Mouse (Mus musculus) left cerebral cortex, adult 11 months (tissue): Measurements from ENCODE around the gene Rbms1.

Source experiments
- DNase-seq: peaks from one replicate; pipeline ENCODE4 v3.0.0; 2022; ENCODE audit warnings: low spot score

Gene Rbms1

GRCm38 (mm10) chr2:60807341-60808195 lies 155.4 kb downstream of the Rbms1 start:
- no peak for DNase-seq

- DNase-seq = no peak
Observed at GRCm38 (mm10) chr2:60804763-60805162, 158.2 kb downstream of the Rbms1 start.

- no peak for DNase-seq
Observed at GRCm38 (mm10) chr2:60803377-60803776, 159.6 kb downstream of the Rbms1 start.

GRCm38 (mm10) chr2:60802828-60803227 lies 160.2 kb downstream of the Rbms1 start:
- no peak for DNase-seq

DNA sequence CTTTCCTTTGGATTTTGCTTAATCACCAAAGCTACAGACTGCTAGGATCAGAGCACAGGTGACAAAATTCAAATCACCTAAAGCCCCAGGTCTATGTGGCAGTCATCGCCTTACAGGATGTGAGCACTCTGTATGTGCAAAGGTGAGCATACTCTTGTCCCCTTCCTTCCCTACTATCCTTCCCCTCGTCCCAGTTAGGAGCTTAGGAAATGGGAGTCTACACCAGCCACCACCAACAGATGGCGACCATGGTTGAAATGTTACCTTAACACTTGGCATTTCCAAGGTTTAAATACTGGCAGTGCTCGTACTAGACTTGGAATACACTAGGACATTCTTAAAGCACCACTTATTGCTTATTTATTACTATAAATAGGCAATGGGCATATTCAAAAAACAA lies 160.8 kb downstream of the Rbms1 start:
- no peak for DNase-seq

DNA sequence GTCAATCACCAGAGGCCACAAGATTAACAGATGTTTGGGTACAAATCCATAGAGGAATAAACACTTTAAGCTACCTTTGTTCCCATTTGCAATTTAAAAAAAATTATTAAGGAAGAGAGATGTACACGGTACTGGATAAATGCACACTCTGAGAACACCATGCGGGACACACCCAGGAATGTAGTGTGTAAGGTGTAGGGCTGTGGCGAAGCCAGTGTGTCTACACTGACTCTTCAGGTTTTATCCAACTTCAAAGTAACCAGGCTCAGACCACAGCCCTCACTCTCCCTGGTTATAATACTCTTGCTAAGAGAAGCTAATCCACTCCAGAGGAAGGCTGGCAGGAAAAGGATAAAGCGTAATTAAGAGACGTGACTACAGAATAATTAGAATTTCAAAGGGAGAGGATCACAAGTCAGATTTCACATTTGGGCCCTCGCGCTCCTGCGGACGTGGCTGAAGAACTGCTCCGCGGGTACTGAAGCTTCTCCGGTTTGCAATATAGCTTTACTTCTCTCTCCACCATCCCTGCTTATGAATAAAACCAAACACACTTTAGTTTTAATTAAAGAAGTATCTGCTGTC lies 161.3 kb downstream of the Rbms1 start:
- DNase-seq = no peak

- DNase-seq = no peak
Observed at GRCm38 (mm10) chr2:60800921-60801558, 162.0 kb downstream of the Rbms1 start.

DNA sequence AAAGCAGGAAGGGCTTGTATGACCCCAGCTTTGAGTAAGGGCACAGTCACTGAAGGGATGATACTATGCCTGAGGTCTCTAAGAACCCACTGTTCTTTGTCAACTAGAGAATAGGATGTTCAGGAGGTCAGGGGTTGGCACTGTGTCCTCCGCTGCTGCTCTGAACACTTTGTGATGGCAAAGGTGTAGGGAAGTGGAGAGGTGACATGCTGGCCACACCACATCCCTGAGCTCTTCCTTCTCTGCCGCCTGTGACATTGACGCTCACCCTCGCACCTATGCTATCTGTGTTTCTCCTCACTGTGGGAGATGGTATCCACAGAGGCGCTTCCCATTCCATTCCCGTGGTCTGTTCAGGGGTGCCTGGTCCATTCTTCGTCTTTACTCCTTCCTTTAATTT lies 163.2 kb downstream of the Rbms1 start:
- DNase-seq = no peak

GRCm38 (mm10) chr2:60798767-60799529 lies 164.0 kb downstream of the Rbms1 start:
- DNase-seq = no peak

DNA sequence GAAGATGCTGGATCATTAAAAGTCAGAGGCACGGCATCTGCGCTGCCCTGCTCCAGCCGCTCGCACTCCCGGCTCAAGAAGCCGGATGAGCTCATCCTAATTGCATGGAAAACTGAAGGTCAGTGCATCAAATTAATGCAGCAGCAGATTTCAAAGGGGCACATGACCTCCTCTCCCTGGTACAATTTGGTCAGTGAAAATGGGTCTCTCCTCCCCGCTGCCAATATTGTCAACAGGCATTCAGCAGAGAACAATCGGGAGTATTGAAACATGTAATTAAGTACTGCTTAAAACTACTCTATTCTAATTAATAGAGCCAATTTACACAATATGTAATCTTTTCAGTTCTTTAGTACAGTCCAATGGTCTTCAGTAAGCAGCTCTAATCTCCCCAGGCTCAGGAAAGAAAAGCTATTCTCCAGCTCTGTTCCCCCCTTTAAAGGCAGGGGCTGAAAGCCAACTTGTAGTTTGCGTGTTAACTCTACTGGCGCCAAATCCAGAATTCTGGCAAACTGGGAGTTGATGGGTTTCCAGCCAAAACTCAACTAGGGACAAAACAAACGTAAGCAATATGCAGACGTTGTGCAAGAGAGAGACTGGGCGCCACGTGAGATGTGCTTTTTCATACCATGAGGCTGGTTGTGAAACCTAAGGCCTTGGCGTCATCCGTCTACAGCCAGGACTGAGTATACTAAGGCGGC lies 165.9 kb downstream of the Rbms1 start:
- no peak for DNase-seq

DNA sequence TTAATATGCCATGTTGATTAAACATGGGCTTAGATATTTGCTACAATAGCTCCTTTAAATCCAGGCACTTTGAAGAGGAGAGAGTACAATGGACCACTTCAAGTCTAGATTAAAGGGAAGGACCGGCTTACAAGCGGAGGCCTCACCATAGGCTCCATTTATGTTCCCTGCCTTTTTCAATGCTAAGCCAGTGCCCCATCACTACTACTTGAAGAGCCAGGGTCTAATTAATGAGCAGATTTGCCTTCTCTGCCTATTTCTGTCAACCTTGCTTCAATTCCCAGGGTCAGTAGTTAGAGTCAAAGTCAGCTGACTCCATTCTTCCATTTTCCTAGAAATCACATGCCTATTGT lies 166.4 kb downstream of the Rbms1 start:
- DNase-seq = no peak

DNA sequence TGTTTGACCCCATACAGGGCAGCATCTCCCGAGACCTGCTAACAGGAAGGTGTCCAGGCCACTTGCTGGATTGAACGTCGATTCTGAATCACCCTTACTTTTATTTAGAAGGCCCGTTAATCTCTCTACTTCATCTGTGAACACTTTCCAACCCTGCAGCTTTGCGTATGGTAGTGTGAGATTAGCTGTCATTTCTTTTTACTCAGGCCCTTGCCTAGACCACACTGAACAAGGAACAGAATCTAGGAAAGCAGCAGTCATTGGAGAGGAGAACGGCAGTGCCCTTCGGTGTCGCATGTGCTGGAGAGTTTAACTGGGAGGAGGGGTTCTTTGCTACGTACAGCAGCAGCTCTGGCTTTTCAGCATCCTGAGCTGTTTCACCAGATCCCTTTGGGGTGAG lies 167.1 kb downstream of the Rbms1 start:
- no peak for DNase-seq

DNA sequence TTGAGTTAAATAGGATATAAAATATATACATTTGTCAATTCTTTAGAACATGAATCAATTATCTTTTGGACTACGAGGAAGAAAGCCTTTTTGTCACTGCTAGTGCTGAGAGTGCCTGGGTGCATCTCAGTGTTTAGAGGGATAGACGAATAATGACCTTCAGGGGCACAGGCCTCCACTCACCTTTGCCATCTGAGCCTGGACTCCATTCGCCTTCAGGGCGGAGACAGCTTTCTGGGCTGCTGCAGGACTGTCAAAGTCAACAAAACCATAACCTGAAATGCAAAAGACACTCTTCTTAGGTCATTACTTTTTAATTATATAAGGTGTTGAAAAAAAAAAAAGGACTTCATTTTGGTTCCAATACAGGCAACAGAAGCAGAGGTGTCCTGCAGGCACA lies 170.5 kb downstream of the Rbms1 start:
- no peak for DNase-seq

- DNase-seq = no peak
Observed at GRCm38 (mm10) chr2:60789126-60789525, 173.9 kb downstream of the Rbms1 start.

DNA sequence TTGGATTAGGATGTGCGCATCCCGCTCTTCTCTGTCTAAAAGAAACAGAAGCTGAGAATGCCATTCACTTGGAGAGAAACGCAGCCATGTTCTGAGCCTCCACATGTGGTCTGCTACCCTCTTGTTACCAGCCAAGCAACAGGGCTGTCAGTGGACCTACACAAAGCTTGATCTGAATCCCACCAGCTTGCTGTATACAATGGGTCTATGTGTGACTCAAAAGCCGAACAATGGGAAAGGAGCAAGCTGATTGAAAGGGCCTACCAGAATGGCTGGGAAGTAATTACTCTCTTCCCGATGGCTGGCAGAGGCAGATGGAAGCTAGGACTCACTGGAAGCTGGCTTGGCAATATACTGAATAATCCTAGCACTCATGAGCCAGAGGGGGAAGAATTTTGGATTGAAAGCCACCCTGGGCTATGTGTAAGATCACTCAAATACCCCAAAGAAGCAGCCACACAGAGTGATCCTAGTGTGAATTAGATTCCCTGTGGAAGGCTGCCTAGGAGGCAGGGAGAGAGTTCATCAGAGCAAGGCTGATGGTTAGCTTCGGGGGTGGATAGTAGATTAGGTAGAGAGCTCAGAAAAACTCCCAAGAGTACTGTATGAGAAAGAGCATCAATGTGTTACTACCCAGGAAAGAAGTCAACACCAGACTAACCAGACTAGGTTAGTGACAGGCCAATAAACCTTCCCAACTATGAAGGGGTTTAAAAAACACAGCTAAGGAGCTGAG lies 174.7 kb downstream of the Rbms1 start:
- no peak for DNase-seq

- no peak for DNase-seq
Observed at GRCm38 (mm10) chr2:60787088-60787487, 175.9 kb downstream of the Rbms1 start.

DNA sequence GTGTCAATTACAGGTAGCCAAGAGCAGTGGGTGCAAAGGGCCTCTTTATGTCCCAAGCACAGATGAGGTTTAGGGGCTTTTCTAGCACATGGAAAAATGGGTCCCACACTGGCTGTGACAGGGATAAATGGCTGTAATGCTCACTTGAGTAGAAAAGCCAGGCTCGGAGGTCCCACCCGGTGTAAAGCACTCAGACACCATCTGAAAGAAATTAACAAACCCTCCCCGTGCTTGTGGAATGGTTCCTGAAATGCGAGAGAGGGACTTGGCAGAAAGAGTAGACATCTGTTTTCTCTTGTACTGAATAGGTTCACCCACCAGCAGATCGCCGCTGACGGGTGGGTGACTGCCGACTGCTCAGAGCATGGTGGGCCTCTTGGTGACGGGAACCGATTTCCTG lies 176.7 kb downstream of the Rbms1 start:
- no peak for DNase-seq

DNA sequence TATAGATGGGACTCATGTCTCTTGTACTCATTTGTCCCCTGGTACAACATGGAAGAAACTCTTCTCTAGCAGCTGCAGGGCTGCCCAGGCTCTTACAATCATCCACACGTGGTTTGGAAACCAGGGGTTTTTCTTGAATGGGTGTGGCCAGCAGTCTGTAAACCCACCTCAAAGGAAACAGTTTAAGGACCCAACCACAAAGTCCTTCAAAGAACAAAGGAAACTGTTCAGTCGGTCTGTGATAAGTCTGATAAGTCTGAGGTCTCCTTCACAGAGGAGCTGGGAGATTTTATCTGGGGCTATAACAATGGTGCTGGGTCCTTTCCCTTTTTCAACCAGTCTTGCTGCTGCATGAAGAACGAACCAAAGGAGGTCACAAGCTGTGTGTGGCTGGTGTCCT lies 188.5 kb downstream of the Rbms1 start:
- no peak for DNase-seq

GRCm38 (mm10) chr2:60773592-60773991 lies 189.4 kb downstream of the Rbms1 start:
- no peak for DNase-seq

DNA sequence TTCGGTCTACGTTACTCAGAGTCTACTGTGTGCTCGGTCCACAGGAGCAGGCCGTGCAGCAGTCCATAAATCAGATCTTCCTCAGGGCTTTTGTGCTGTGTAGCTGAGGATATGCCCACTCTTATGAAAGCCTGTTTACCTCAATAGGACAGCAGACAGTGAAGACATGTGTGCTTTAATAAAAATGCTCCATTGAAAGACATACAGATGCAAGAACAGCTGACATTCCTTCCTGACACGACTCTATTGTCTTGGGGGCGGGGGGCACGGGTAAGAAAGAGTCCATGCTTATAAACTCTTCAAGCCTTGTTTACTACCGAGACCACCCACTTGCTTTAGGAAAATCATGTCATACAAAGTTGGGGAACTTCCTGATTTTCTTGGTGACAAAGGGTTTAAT lies 196.6 kb downstream of the Rbms1 start:
- no peak for DNase-seq

GRCm38 (mm10) chr2:60756218-60756617 lies 206.8 kb downstream of the Rbms1 start:
- DNase-seq = no peak
